Mouse (Mus musculus) urinary bladder, adult 2 months (tissue): ENCODE data around the gene Nt5dc1. TPM values are rescaled to one million over a fixed set of nuclear protein-coding genes. Genes with fewer than 3 reads are reported as not detected.
"Not testable (repeated sequence)": the region's sequence is repeated elsewhere in the genome, so short reads cannot be mapped to it uniquely, and the experiment has no call there.

ENCODE experiments used
- DNase-seq: peaks from one replicate; pipeline ENCODE4 v3.0.0; 2022; ENCODE audit warnings: low spot score
- polyA plus RNA-seq: library from polyadenylated mRNA; depleted of rRNA; stranded (reverse); fragments of >200 nt; gene quantifications from 2 replicates; pipeline ENCODE4 v1.2.3, GENCODE M21; 2012

Gene Nt5dc1
- polyA plus RNA-seq, 1 experiment: 12.4 TPM

- DNase-seq: no peak
Measured at GRCm38 (mm10) chr10:34312536-34312935, 105.8 kb downstream of the Nt5dc1 start.

- DNase-seq: no peak
Measured at GRCm38 (mm10) chr10:34309915-34310685, 108.3 kb downstream of the Nt5dc1 start.

- no peak for DNase-seq
Measured at GRCm38 (mm10) chr10:34307070-34307469, 111.3 kb downstream of the Nt5dc1 start.

GRCm38 (mm10) chr10:34300368-34300767, 118.0 kb downstream of the Nt5dc1 start:
- DNase-seq: no peak

GRCm38 (mm10) chr10:34297980-34298753, 120.2 kb downstream of the Nt5dc1 start:
- DNase-seq: no peak

- DNase-seq: peak; percentile 61
Measured at GRCm38 (mm10) chr10:34297299-34297979, 120.9 kb downstream of the Nt5dc1 start, which contains the start of gene Tspyl4. Gene Tspyl4, plus strand, starts transcription at chr10:34297442.

GRCm38 (mm10) chr10:34296911-34297298, 121.4 kb downstream of the Nt5dc1 start:
- DNase-seq: no peak

- DNase-seq: no peak
Measured at GRCm38 (mm10) chr10:34282420-34283238, 135.7 kb downstream of the Nt5dc1 start.

- DNase-seq: peak; percentile 97
Measured at GRCm38 (mm10) chr10:34281962-34282388, 136.4 kb downstream of the Nt5dc1 start, which contains the start of gene Tspyl1. Gene Tspyl1, plus strand, starts transcription at chr10:34282190.

GRCm38 (mm10) chr10:34281211-34281961, 137.0 kb downstream of the Nt5dc1 start:
- DNase-seq: no peak

- no peak for DNase-seq
Measured at GRCm38 (mm10) chr10:34280591-34281175, 137.7 kb downstream of the Nt5dc1 start.

- no peak for DNase-seq
Measured at GRCm38 (mm10) chr10:34271681-34272080, 146.7 kb downstream of the Nt5dc1 start.

- no peak for DNase-seq
Measured at GRCm38 (mm10) chr10:34267312-34268070, 150.9 kb downstream of the Nt5dc1 start.

- no peak for DNase-seq
Measured at GRCm38 (mm10) chr10:34265106-34265505, 153.2 kb downstream of the Nt5dc1 start.

GRCm38 (mm10) chr10:34252833-34253232, 165.5 kb downstream of the Nt5dc1 start:
- not testable (repeated sequence) for DNase-seq

- DNase-seq: no peak
Measured at GRCm38 (mm10) chr10:34249594-34249993, 168.8 kb downstream of the Nt5dc1 start.

- no peak for DNase-seq
Measured at GRCm38 (mm10) chr10:34247757-34248156, 170.6 kb downstream of the Nt5dc1 start.

- no peak for DNase-seq
Measured at GRCm38 (mm10) chr10:34246106-34246505, 172.2 kb downstream of the Nt5dc1 start.

GRCm38 (mm10) chr10:34244745-34245144, 173.6 kb downstream of the Nt5dc1 start:
- DNase-seq: no peak
